Mouse (Mus musculus) kidney, embryonic 14.5 days (tissue): Measurements from ENCODE around the gene Foxn3. TPM values are rescaled to one million over a fixed set of nuclear protein-coding genes. Genes with fewer than 3 reads are reported as not detected.
A peak's percentile ranks its signal among the peaks of the same experiment; 100 is the strongest.

Experiments
- ATAC-seq: fragments of 200-750 bp; cut with Nextera tagmentation; 2 replicates; pipeline ENCODE4 v1.8.0; 2017; ENCODE audit warnings: moderate number of reproducible peaks, mild to moderate bottlenecking, moderate TSS enrichment, moderate library complexity; ENCODE audit not compliant: low FRiP score, low TSS enrichment
- H3K27ac ChIP-seq: fragments of 300-500 bp; sonication (generic); 2 replicates; pipeline ENCODE4 v1.5.1; 2014; ENCODE audit warnings: low read depth, mild to moderate bottlenecking, low read length, moderate library complexity, mixed read lengths
- H3K27me3 ChIP-seq: fragments of 300-500 bp; sonication (generic); 2 replicates; pipeline ENCODE4 v1.6.1; 2014; ENCODE audit warnings: mild to moderate bottlenecking, low read length; ENCODE audit not compliant: control insufficient read depth, insufficient read depth
- H3K36me3 ChIP-seq: fragments of 300-500 bp; sonication (generic); 2 replicates; pipeline ENCODE4 v1.6.1; 2014; ENCODE audit warnings: low read length, mixed read lengths; ENCODE audit not compliant: control insufficient read depth, insufficient read depth
- H3K4me1 ChIP-seq: fragments of 300-500 bp; sonication (generic); 2 replicates; pipeline ENCODE4 v1.6.1; 2014; ENCODE audit warnings: low read length, mixed read lengths; ENCODE audit not compliant: control insufficient read depth, insufficient read depth
- H3K4me2 ChIP-seq: fragments of 300-500 bp; sonication (generic); replicated peaks from 2 replicates; pipeline ENCODE4 v1.6.1; 2014; ENCODE audit warnings: low read depth, mild to moderate bottlenecking, low read length
- H3K4me3 ChIP-seq: fragments of 300-500 bp; sonication (generic); 2 replicates; pipeline ENCODE4 v1.5.1; 2014; ENCODE audit warnings: mild to moderate bottlenecking, low read length
- H3K9ac ChIP-seq: fragments of 300-500 bp; sonication (generic); 2 replicates; pipeline ENCODE4 v1.6.1; 2014; ENCODE audit warnings: low read depth, mild to moderate bottlenecking, low read length, moderate library complexity
- H3K9me3 ChIP-seq: fragments of 300-500 bp; sonication (generic); 2 replicates; pipeline ENCODE4 v1.6.1; 2016; ENCODE audit warnings: low read length; ENCODE audit not compliant: control insufficient read depth
- WGBS: fragments of 180-500 bp; shearing (Covaris S2); extraction: QIAGEN DNeasy Blood & Tissue Kit; methylation state at CpG from one replicate; pipeline ENCODE4 v1.1.7; 2014; 5-methylcytosine and 5-hydroxymethylcytosine counted together
- polyA plus RNA-seq: library from polyadenylated mRNA; unstranded; fragments of >200 nt; fragmentation: Nextera tagmentation; extraction: Ambion mirVana; gene quantifications from 2 replicates; pipeline ENCODE4 v1.2.1, GENCODE M21; 2014

Gene Foxn3
- polyA plus RNA-seq, result 70.2 and 81.3 TPM in 2 replicates

- Histone ChIP-seq H3K4me3 (peak within 1 kb of the TSS; percentile 85), H3K4me2 (peak within 1 kb of the TSS; percentile 86), H3K27ac (peak within 1 kb of the TSS; percentile 73), H3K9me3 (no peaks in the 10 kb centered on the region), H3K36me3 (no peaks in the 10 kb centered on the region), H3K9ac (peak within 1 kb of the TSS; percentile 79), H3K4me1 (peaks cover 23% of the 10 kb centered on the region), H3K27me3 (no peaks in the 10 kb centered on the region)
- peak; percentile 90 for ATAC-seq
- WGBS, result under 1% methylated on average over 66 of the region's 66 CpGs
Observed at GRCm38 (mm10) chr12:99563219-99564059, at the start of gene Foxn3. TSS of gene Foxn3 (minus strand) at chr12:99563582.

GRCm38 (mm10) chr12:99612181-99612871, 48.9 kb upstream of the Foxn3 start:
- Histone ChIP-seq H3K36me3 (no peaks in the 10 kb centered on the region), H3K4me3 (no peak overlapping the region), H3K9ac (no peak overlapping the region), H3K27me3 (no peaks in the 10 kb centered on the region), H3K4me2 (no peak overlapping the region), H3K9me3 (no peaks in the 10 kb centered on the region), H3K27ac (no peak overlapping the region), H3K4me1 (no peaks in the 10 kb centered on the region)
- no peak for ATAC-seq
- 47% methylated on average over 9 of the region's 9 CpGs for WGBS

- no peak overlapping the region for H3K27ac ChIP-seq
- no peaks in the 10 kb centered on the region for H3K4me1 ChIP-seq
- no peaks in the 10 kb centered on the region for H3K27me3 ChIP-seq
- H3K9me3 ChIP-seq, result no peaks in the 10 kb centered on the region
- no peak overlapping the region for H3K9ac ChIP-seq
- ATAC-seq, result no peak
- H3K36me3 ChIP-seq, result no peaks in the 10 kb centered on the region
- H3K4me3 ChIP-seq, result no peak overlapping the region
- H3K4me2 ChIP-seq, result no peak overlapping the region
- WGBS, result 93% methylated on average over 7 of the region's 7 CpGs
Observed at GRCm38 (mm10) chr12:99610868-99611267, 47.5 kb upstream of the Foxn3 start.

GRCm38 (mm10) chr12:99610069-99610815, 46.9 kb upstream of the Foxn3 start:
- H3K4me3 ChIP-seq, result no peak overlapping the region
- no peaks in the 10 kb centered on the region for H3K36me3 ChIP-seq
- H3K9ac ChIP-seq, result no peak overlapping the region
- WGBS, result 94% methylated on average over 16 of the region's 16 CpGs
- no peak for ATAC-seq
- no peak overlapping the region for H3K4me2 ChIP-seq
- H3K27ac ChIP-seq, result no peak overlapping the region
- H3K27me3 ChIP-seq, result no peaks in the 10 kb centered on the region
- no peaks in the 10 kb centered on the region for H3K4me1 ChIP-seq
- no peaks in the 10 kb centered on the region for H3K9me3 ChIP-seq

- Histone ChIP-seq H3K4me1 (no peaks in the 10 kb centered on the region), H3K27me3 (no peaks in the 10 kb centered on the region), H3K9me3 (no peaks in the 10 kb centered on the region), H3K4me2 (no peak overlapping the region), H3K36me3 (no peaks in the 10 kb centered on the region), H3K9ac (no peak overlapping the region), H3K4me3 (no peak overlapping the region), H3K27ac (no peak overlapping the region)
- 69% methylated on average over 5 of the region's 5 CpGs for WGBS
- ATAC-seq, result no peak
Observed at GRCm38 (mm10) chr12:99609643-99610042, 46.3 kb upstream of the Foxn3 start.

GRCm38 (mm10) chr12:99608279-99608955, 45.0 kb upstream of the Foxn3 start:
- Histone ChIP-seq H3K4me3 (no peak overlapping the region), H3K27ac (no peak overlapping the region), H3K9ac (no peak overlapping the region), H3K4me1 (no peaks in the 10 kb centered on the region), H3K36me3 (no peaks in the 10 kb centered on the region), H3K27me3 (no peaks in the 10 kb centered on the region), H3K9me3 (no peaks in the 10 kb centered on the region), H3K4me2 (no peak overlapping the region)
- 73% methylated on average over 10 of the region's 10 CpGs for WGBS
- no peak for ATAC-seq

GRCm38 (mm10) chr12:99603381-99603780, 40.0 kb upstream of the Foxn3 start:
- no peaks in the 10 kb centered on the region for H3K4me1 ChIP-seq
- H3K27ac ChIP-seq, result no peak overlapping the region
- ATAC-seq, result no peak
- no peaks in the 10 kb centered on the region for H3K27me3 ChIP-seq
- no peaks in the 10 kb centered on the region for H3K9me3 ChIP-seq
- H3K9ac ChIP-seq, result no peak overlapping the region
- no peak overlapping the region for H3K4me2 ChIP-seq
- 83% methylated on average over 2 of the region's 2 CpGs for WGBS
- no peak overlapping the region for H3K4me3 ChIP-seq
- H3K36me3 ChIP-seq, result no peaks in the 10 kb centered on the region

GRCm38 (mm10) chr12:99601841-99602240, 38.5 kb upstream of the Foxn3 start:
- Histone ChIP-seq H3K9me3 (no peaks in the 10 kb centered on the region), H3K4me1 (no peaks in the 10 kb centered on the region), H3K4me3 (no peak overlapping the region), H3K27me3 (no peaks in the 10 kb centered on the region), H3K4me2 (no peak overlapping the region), H3K27ac (no peak overlapping the region), H3K36me3 (no peaks in the 10 kb centered on the region), H3K9ac (no peak overlapping the region)
- 93% methylated on average over 3 of the region's 3 CpGs for WGBS
- no peak for ATAC-seq
